Mouse (Mus musculus) intestine, embryonic 16.5 days (tissue): Measurements from ENCODE around the gene Dse. TPM values are rescaled to one million over a fixed set of nuclear protein-coding genes. Genes with fewer than 3 reads are reported as not detected.

ENCODE experiments used
- ATAC-seq: fragments of 200-750 bp; cut with Nextera tagmentation; 2 replicates; pipeline ENCODE4 v1.8.0; 2017; ENCODE audit warnings: moderate TSS enrichment, moderate library complexity
- H3K27ac ChIP-seq: fragments of 300-500 bp; sonication (generic); 2 replicates; pipeline ENCODE4 v1.5.1; 2014; ENCODE audit warnings: mild to moderate bottlenecking, low read length
- H3K27me3 ChIP-seq: fragments of 300-500 bp; sonication (generic); replicated peaks from 2 replicates; pipeline ENCODE4 v1.6.1; 2014; ENCODE audit warnings: low read length, control low read depth, mixed read lengths; ENCODE audit not compliant: control insufficient read depth, insufficient read depth
- H3K36me3 ChIP-seq: fragments of 300-500 bp; sonication (generic); 2 replicates; pipeline ENCODE4 v1.6.1; 2014; ENCODE audit warnings: low read length, control low read depth; ENCODE audit not compliant: control insufficient read depth, insufficient read depth
- H3K4me1 ChIP-seq: fragments of 300-500 bp; sonication (generic); 2 replicates; pipeline ENCODE4 v1.6.1; 2014; ENCODE audit warnings: low read length, control low read depth, mixed read lengths; ENCODE audit not compliant: control insufficient read depth, insufficient read depth
- H3K4me2 ChIP-seq: fragments of 300-500 bp; sonication (generic); 2 replicates; pipeline ENCODE4 v1.6.1; 2014; ENCODE audit warnings: low read depth, low read length, control low read depth
- H3K4me3 ChIP-seq: fragments of 300-500 bp; sonication (generic); 2 replicates; pipeline ENCODE4 v1.5.1; 2014; ENCODE audit warnings: mild to moderate bottlenecking, low read length
- H3K9ac ChIP-seq: fragments of 300-500 bp; sonication (generic); 2 replicates; pipeline ENCODE4 v1.6.1; 2014; ENCODE audit warnings: low read depth, low read length
- H3K9me3 ChIP-seq: fragments of 300-500 bp; sonication (generic); 2 replicates; pipeline ENCODE4 v1.6.1; 2016; ENCODE audit warnings: low read length, control low read depth; ENCODE audit not compliant: control insufficient read depth
- WGBS: fragments of 180-500 bp; shearing (Covaris S2); extraction: QIAGEN DNeasy Blood & Tissue Kit; methylation state at CpG from one replicate; pipeline ENCODE4 v1.1.7; 2014; 5-methylcytosine and 5-hydroxymethylcytosine counted together
- polyA plus RNA-seq: library from polyadenylated mRNA; unstranded; fragments of >200 nt; fragmentation: Nextera tagmentation; extraction: Ambion mirVana; gene quantifications from 2 replicates; pipeline ENCODE4 v1.2.1, GENCODE M21; 2015

Dse gene
- polyA plus RNA-seq, 1 experiment from 2014 or later = 13.6 TPM

- WGBS = 16% methylated on average over 13 of the region's 13 CpGs
- H3K27me3 ChIP-seq = no peaks in the 10 kb centered on the region
- peak overlapping the region; percentile 90; the same call in 1 of the 2 replicates for H3K27ac ChIP-seq
- no peak overlapping the region for H3K9ac ChIP-seq
- peak overlapping the region; percentile 86 for H3K4me3 ChIP-seq
- no peak for ATAC-seq
- no peaks in the 10 kb centered on the region for H3K4me1 ChIP-seq
- peak overlapping the region; percentile 78 for H3K4me2 ChIP-seq
- H3K9me3 ChIP-seq = no peaks in the 10 kb centered on the region
- no peaks in the 10 kb centered on the region for H3K36me3 ChIP-seq
Observed at GRCm38 (mm10) chr10:34208031-34208430, 516 bp upstream of the Dse start.

GRCm38 (mm10) chr10:34206783-34207502 is 572 bp downstream of the Dse start:
- Histone ChIP-seq H3K9me3 (no peaks in the 10 kb centered on the region), H3K9ac (peak overlapping the region; percentile 86), H3K27me3 (no peaks in the 10 kb centered on the region), H3K27ac (peak overlapping the region; percentile 90), H3K36me3 (no peaks in the 10 kb centered on the region), H3K4me2 (peak overlapping the region; percentile 78), H3K4me1 (no peaks in the 10 kb centered on the region; the same call in 1 of the 2 replicates), H3K4me3 (peak overlapping the region; percentile 86)
- ATAC-seq = peak; percentile 97
- 0% methylated on average over 48 of the region's 65 CpGs for WGBS

- Histone ChIP-seq H3K4me2 (peak overlapping the region; percentile 78), H3K4me3 (peak overlapping the region; percentile 86), H3K9me3 (no peaks in the 10 kb centered on the region), H3K9ac (peak overlapping the region; percentile 86), H3K36me3 (no peaks in the 10 kb centered on the region), H3K4me1 (no peaks in the 10 kb centered on the region; the same call in 1 of the 2 replicates), H3K27ac (peak overlapping the region; percentile 90), H3K27me3 (no peaks in the 10 kb centered on the region)
- WGBS = 3% methylated on average over 15 of the region's 15 CpGs
- peak; percentile 62 for ATAC-seq
Observed at GRCm38 (mm10) chr10:34206436-34206782, 1.1 kb downstream of the Dse start.

- Histone ChIP-seq H3K36me3 (no peaks in the 10 kb centered on the region), H3K4me2 (peak overlapping the region; percentile 22; the same call in 1 of the 2 replicates), H3K9me3 (no peaks in the 10 kb centered on the region), H3K27ac (no peak overlapping the region), H3K4me3 (no peak overlapping the region), H3K27me3 (no peaks in the 10 kb centered on the region), H3K4me1 (no peaks in the 10 kb centered on the region; the same call in 1 of the 2 replicates), H3K9ac (no peak overlapping the region)
- WGBS = 98% methylated on average over 1 of the region's 1 CpGs
- no peak for ATAC-seq
Observed at GRCm38 (mm10) chr10:34205825-34206224, 1.7 kb downstream of the Dse start.

GRCm38 (mm10) chr10:34200689-34201088 is 6.8 kb downstream of the Dse start:
- Histone ChIP-seq H3K9me3 (no peaks in the 10 kb centered on the region), H3K27me3 (no peaks in the 10 kb centered on the region), H3K36me3 (no peaks in the 10 kb centered on the region), H3K4me3 (no peak overlapping the region), H3K4me2 (no peak overlapping the region), H3K9ac (no peak overlapping the region), H3K4me1 (peaks cover 10% of the 10 kb centered on the region), H3K27ac (no peak overlapping the region)
- WGBS = 64% methylated on average over 1 of the region's 1 CpGs
- no peak for ATAC-seq

- peak overlapping the region; percentile 23 for H3K27ac ChIP-seq
Observed at GRCm38 (mm10) chr10:34198574-34198973, 8.9 kb downstream of the Dse start.

GRCm38 (mm10) chr10:34198061-34198460 is 9.5 kb downstream of the Dse start:
- no peaks in the 10 kb centered on the region for H3K27me3 ChIP-seq
- peak; percentile 89 for ATAC-seq
- WGBS = 16% methylated on average over 3 of the region's 3 CpGs
- H3K4me2 ChIP-seq = no peak overlapping the region
- H3K4me1 ChIP-seq = peaks cover 12% of the 10 kb centered on the region
- H3K9me3 ChIP-seq = no peaks in the 10 kb centered on the region
- no peak overlapping the region for H3K9ac ChIP-seq
- H3K4me3 ChIP-seq = no peak overlapping the region
- H3K36me3 ChIP-seq = no peaks in the 10 kb centered on the region
- H3K27ac ChIP-seq = peak overlapping the region; percentile 23

More at GRCm38 (mm10) chr10:34198574-34198973, 8.9 kb downstream of the Dse start:
- Histone ChIP-seq H3K36me3 (no peaks in the 10 kb centered on the region), H3K4me1 (peaks cover 12% of the 10 kb centered on the region), H3K9me3 (no peaks in the 10 kb centered on the region), H3K4me3 (no peak overlapping the region), H3K9ac (no peak overlapping the region), H3K4me2 (no peak overlapping the region), H3K27me3 (no peaks in the 10 kb centered on the region)
- peak; percentile 49; the same call in 1 of the 2 replicates for ATAC-seq
- WGBS = 56% methylated on average over 3 of the region's 3 CpGs

GRCm38 (mm10) chr10:34197269-34197668 is 10.2 kb downstream of the Dse start:
- H3K27me3 ChIP-seq = no peaks in the 10 kb centered on the region
- WGBS = 81% methylated on average over 3 of the region's 3 CpGs
- ATAC-seq = no peak
- H3K9me3 ChIP-seq = no peaks in the 10 kb centered on the region
- no peak overlapping the region for H3K27ac ChIP-seq
- H3K4me3 ChIP-seq = no peak overlapping the region
- H3K4me1 ChIP-seq = peaks cover 12% of the 10 kb centered on the region
- no peaks in the 10 kb centered on the region for H3K36me3 ChIP-seq
- H3K4me2 ChIP-seq = no peak overlapping the region
- no peak overlapping the region for H3K9ac ChIP-seq

GRCm38 (mm10) chr10:34194957-34195356 is 12.6 kb downstream of the Dse start:
- peaks cover 12% of the 10 kb centered on the region for H3K4me1 ChIP-seq
- 54% methylated on average over 2 of the region's 2 CpGs for WGBS
- H3K9me3 ChIP-seq = no peaks in the 10 kb centered on the region
- H3K4me3 ChIP-seq = no peak overlapping the region
- H3K9ac ChIP-seq = no peak overlapping the region
- H3K36me3 ChIP-seq = no peaks in the 10 kb centered on the region
- H3K27ac ChIP-seq = no peak overlapping the region
- ATAC-seq = no peak
- no peaks in the 10 kb centered on the region for H3K27me3 ChIP-seq
- H3K4me2 ChIP-seq = no peak overlapping the region
